Mouse (Mus musculus): ENCODE results near the gene E130308A19Rik. TPM values are rescaled to one million over a fixed set of nuclear protein-coding genes. Genes with fewer than 3 reads are reported as not detected.

E130308A19Rik gene
- total and polyA plus RNA-seq, 2 experiments from 2014 or later: 11.3 to 16.3 TPM

GRCm38 (mm10) chr4:59604892-59605291, 21.1 kb upstream of the E130308A19Rik start:
- no peaks in the 10 kb centered on the region for H3K4me1 ChIP-seq (ENCODE audit: control insufficient read depth, insufficient read depth)
- 78% methylated on average over 3 of the region's 3 CpGs for WGBS
- peaks cover 39% of the 10 kb centered on the region for H3K36me3 ChIP-seq (replicated peaks; ENCODE audit: control insufficient read depth, insufficient read depth, low read length)
- ATAC-seq (ENCODE audit: insufficient read depth, low read depth) (no peak), DNase-seq (ENCODE audit: low spot score) (no peak)
- no peaks in the 10 kb centered on the region for H3K9me3 ChIP-seq (replicated peaks; ENCODE audit: control insufficient read depth, low read length)
- TF ChIP-seq EP300 (IDR thresholded peaks at IDR 0.05; ENCODE audit: low read depth) (no peak), CTCF (IDR thresholded peaks at IDR 0.05; ENCODE audit: low read depth) (no peak)
- H3K4me3 ChIP-seq (ENCODE audit: low read depth, low read length): no peak overlapping the region
- H3K4me2 ChIP-seq (ENCODE audit: low read depth, low read length): no peak overlapping the region
- H3K27ac ChIP-seq (ENCODE audit: low read depth): no peak overlapping the region
- no peaks in the 10 kb centered on the region for H3K27me3 ChIP-seq (ENCODE audit: control insufficient read depth, insufficient read depth, low read length)
- H3K9ac ChIP-seq (replicated peaks; ENCODE audit: low read depth, low read length): no peak overlapping the region

GRCm38 (mm10) chr4:59605501-59605900, 20.5 kb upstream of the E130308A19Rik start:
- H3K36me3 ChIP-seq (replicated peaks; ENCODE audit: control insufficient read depth, insufficient read depth, low read length): peaks cover 36% of the 10 kb centered on the region
- H3K9me3 ChIP-seq (replicated peaks; ENCODE audit: control insufficient read depth, low read length): no peaks in the 10 kb centered on the region
- no peak overlapping the region for H3K4me3 ChIP-seq (ENCODE audit: low read depth, low read length)
- 96% methylated on average over 3 of the region's 3 CpGs for WGBS
- no peaks in the 10 kb centered on the region for H3K4me1 ChIP-seq (ENCODE audit: control insufficient read depth, insufficient read depth)
- ATAC-seq (ENCODE audit: insufficient read depth, low read depth) (no peak), DNase-seq (ENCODE audit: low spot score) (no peak)
- no peak overlapping the region for H3K27ac ChIP-seq (ENCODE audit: low read depth)
- no peak for TF ChIP-seq EP300 (IDR thresholded peaks at IDR 0.05; ENCODE audit: low read depth)
- no peak for TF ChIP-seq CTCF (IDR thresholded peaks at IDR 0.05; ENCODE audit: low read depth)
- no peak overlapping the region for H3K4me2 ChIP-seq (ENCODE audit: low read depth, low read length)
- H3K9ac ChIP-seq (replicated peaks; ENCODE audit: low read depth, low read length): no peak overlapping the region
- no peaks in the 10 kb centered on the region for H3K27me3 ChIP-seq (ENCODE audit: control insufficient read depth, insufficient read depth, low read length)

- no peaks in the 10 kb centered on the region for H3K4me1 ChIP-seq (ENCODE audit: control insufficient read depth, insufficient read depth)
- no peak for TF ChIP-seq CTCF (IDR thresholded peaks at IDR 0.05; ENCODE audit: low read depth)
- TF ChIP-seq EP300 (IDR thresholded peaks at IDR 0.05; ENCODE audit: low read depth): no peak
- no peak overlapping the region for H3K4me2 ChIP-seq (ENCODE audit: low read depth, low read length)
- ATAC-seq (ENCODE audit: insufficient read depth, low read depth) (no peak), DNase-seq (ENCODE audit: low spot score) (no peak)
- H3K4me3 ChIP-seq (ENCODE audit: low read depth, low read length): no peak overlapping the region
- H3K36me3 ChIP-seq (replicated peaks; ENCODE audit: control insufficient read depth, insufficient read depth, low read length): peaks cover 32% of the 10 kb centered on the region
- H3K27me3 ChIP-seq (ENCODE audit: control insufficient read depth, insufficient read depth, low read length): no peaks in the 10 kb centered on the region
- no peaks in the 10 kb centered on the region for H3K9me3 ChIP-seq (replicated peaks; ENCODE audit: control insufficient read depth, low read length)
- no peak overlapping the region for H3K27ac ChIP-seq (ENCODE audit: low read depth)
- 66% methylated on average over 3 of the region's 3 CpGs for WGBS
- no peak overlapping the region for H3K9ac ChIP-seq (replicated peaks; ENCODE audit: low read depth, low read length)
Measured at GRCm38 (mm10) chr4:59610411-59610810, 15.6 kb upstream of the E130308A19Rik start.

- TF ChIP-seq EP300 (IDR thresholded peaks at IDR 0.05; ENCODE audit: low read depth) (no peak), CTCF (IDR thresholded peaks at IDR 0.05; ENCODE audit: low read depth) (peak; percentile 43)
- peaks cover 39% of the 10 kb centered on the region for H3K36me3 ChIP-seq (replicated peaks; ENCODE audit: control insufficient read depth, insufficient read depth, low read length)
- 6% methylated on average over 1 of the region's 1 CpGs for WGBS
- no peak overlapping the region for H3K4me3 ChIP-seq (ENCODE audit: low read depth, low read length)
- H3K27ac ChIP-seq (ENCODE audit: low read depth): peak overlapping the region; percentile 67
- ATAC-seq (ENCODE audit: insufficient read depth, low read depth) (peak; percentile 63; the same call in 1 of the 2 replicates), DNase-seq (ENCODE audit: low spot score) (peak; percentile 77)
- no peaks in the 10 kb centered on the region for H3K4me1 ChIP-seq (ENCODE audit: control insufficient read depth, insufficient read depth)
- H3K4me2 ChIP-seq (ENCODE audit: low read depth, low read length): no peak overlapping the region
- no peak overlapping the region for H3K9ac ChIP-seq (replicated peaks; ENCODE audit: low read depth, low read length)
- H3K9me3 ChIP-seq (replicated peaks; ENCODE audit: control insufficient read depth, low read length): no peaks in the 10 kb centered on the region
- H3K27me3 ChIP-seq (ENCODE audit: control insufficient read depth, insufficient read depth, low read length): no peaks in the 10 kb centered on the region
Measured at GRCm38 (mm10) chr4:59614986-59615385, 11.0 kb upstream of the E130308A19Rik start.

- Histone ChIP-seq H3K27ac (ENCODE audit: low read depth) (no peak overlapping the region), H3K9me3 (replicated peaks; ENCODE audit: control insufficient read depth, low read length) (0 out of 2 replicates have a peak, but pooled peaks cover 4% of the 10 kb centered on the region), H3K4me3 (ENCODE audit: low read depth, low read length) (no peak overlapping the region), H3K4me2 (ENCODE audit: low read depth, low read length) (no peak overlapping the region), H3K27me3 (ENCODE audit: control insufficient read depth, insufficient read depth, low read length) (no peaks in the 10 kb centered on the region), H3K9ac (replicated peaks; ENCODE audit: low read depth, low read length) (no peak overlapping the region), H3K36me3 (replicated peaks; ENCODE audit: control insufficient read depth, insufficient read depth, low read length) (0 out of 2 replicates have a peak, but pooled peaks cover 11% of the 10 kb centered on the region), H3K4me1 (ENCODE audit: control insufficient read depth, insufficient read depth) (no peaks in the 10 kb centered on the region)
- TF ChIP-seq EP300 (IDR thresholded peaks at IDR 0.05; ENCODE audit: low read depth) (no peak), CTCF (IDR thresholded peaks at IDR 0.05; ENCODE audit: low read depth) (no peak)
- WGBS: 83% methylated on average over 5 of the region's 5 CpGs
- no peak for DNase-seq (ENCODE audit: low spot score)
- no peak for ATAC-seq (ENCODE audit: insufficient read depth, low read depth)
Measured at GRCm38 (mm10) chr4:59619611-59620245, 6.3 kb upstream of the E130308A19Rik start.

GRCm38 (mm10) chr4:59625676-59625997, 374 bp upstream of the E130308A19Rik start:
- 3% methylated on average over 18 of the region's 18 CpGs for WGBS
- ATAC-seq (ENCODE audit: insufficient read depth, low read depth): no peak; the same call in 1 of the 2 replicates
- H3K27ac ChIP-seq (ENCODE audit: low read depth): peak overlapping the region; percentile 87
- TF ChIP-seq EP300 (IDR thresholded peaks at IDR 0.05; ENCODE audit: low read depth) (no peak), CTCF (IDR thresholded peaks at IDR 0.05; ENCODE audit: low read depth) (no peak)
- peaks cover 9% of the 10 kb centered on the region; the same call in 1 of the 2 replicates for H3K4me1 ChIP-seq (ENCODE audit: control insufficient read depth, insufficient read depth)
- no peaks in the 10 kb centered on the region for H3K36me3 ChIP-seq (replicated peaks; ENCODE audit: control insufficient read depth, insufficient read depth, low read length)
- no peak for DNase-seq (ENCODE audit: low spot score)
- no peaks in the 10 kb centered on the region for H3K27me3 ChIP-seq (ENCODE audit: control insufficient read depth, insufficient read depth, low read length)
- peak overlapping the region; percentile 86 for H3K9ac ChIP-seq (replicated peaks; ENCODE audit: low read depth, low read length)
- H3K9me3 ChIP-seq (replicated peaks; ENCODE audit: control insufficient read depth, low read length): 0 out of 2 replicates have a peak, but pooled peaks cover 4% of the 10 kb centered on the region
- peak overlapping the region; percentile 86 for H3K4me3 ChIP-seq (ENCODE audit: low read depth, low read length)
- H3K4me2 ChIP-seq (ENCODE audit: low read depth, low read length): peak overlapping the region; percentile 60

Data from heart, postnatal 0 days (tissue).